Mouse (Mus musculus): ENCODE measurements around the gene Map2k1.

Map2k1 gene

GRCm38 (mm10) chr9:64160471-64160870, 93.0 kb downstream of the Map2k1 start:
- DNase-seq (ENCODE audit: low spot score in 2 of 2): no peak

- DNase-seq (ENCODE audit: low spot score in 2 of 2): no peak
Measured at GRCm38 (mm10) chr9:64156641-64157040, 96.8 kb downstream of the Map2k1 start.

- no peak for DNase-seq (ENCODE audit: low spot score in 2 of 2)
Measured at GRCm38 (mm10) chr9:64139879-64140278, 113.6 kb downstream of the Map2k1 start.

- DNase-seq (ENCODE audit: low spot score in 2 of 2): peak in 1 of 2 experiments; percentile 24
Measured at GRCm38 (mm10) chr9:64138896-64139295, 114.5 kb downstream of the Map2k1 start.

All from frontal cortex, postnatal 10 days (tissue).